Mouse (Mus musculus): Measurements from ENCODE around the gene Rnf157.

- no peak for TF ChIP-seq CHD2 (IDR thresholded peaks at IDR 0.05; ENCODE audit: low read depth, low read length)
- TF ChIP-seq ZNF384 (IDR thresholded peaks at IDR 0.05; ENCODE audit: low read depth, low read length) = no peak
- TF ChIP-seq MAFK (IDR thresholded peaks at IDR 0.05; ENCODE audit: insufficient read depth, low read depth, low read length) = no peak
- TF ChIP-seq ZC3H11A (IDR thresholded peaks at IDR 0.05; ENCODE audit: borderline replicate concordance, low read depth, low read length) = no peak
- TF ChIP-seq HCFC1 (IDR thresholded peaks at IDR 0.05; ENCODE audit: borderline replicate concordance, insufficient read depth, low read length) = no peak
Measured at GRCm38 (mm10) chr11:116332232-116332982, 80.4 kb downstream of the Rnf157 start.

Data from ES-E14 (cell line).